Mouse (Mus musculus): ENCODE data around the gene Pard6b.

GRCm38 (mm10) chr2:168118456-168118855 lies 37.7 kb downstream of the Pard6b start:
- TF ChIP-seq TBP (IDR thresholded peaks at IDR 0.05; ENCODE audit: low read depth, low read length) (no peak), POLR2A (IDR thresholded peaks at IDR 0.05; ENCODE audit: control insufficient read depth in 1 of 2, insufficient read depth in 1 of 2, low read depth in 1 of 2, low read length in 2 of 2, poor library complexity in 1 of 2) (no peak), CTCF (IDR thresholded peaks at IDR 0.05 in 2 of 3, conservative IDR thresholded peaks at IDR 0.05 in 1 of 3; ENCODE audit: control insufficient read depth in 1 of 3, insufficient read depth in 1 of 3, low read depth in 2 of 3, low read length in 3 of 3, poor library complexity in 1 of 3, severe bottlenecking in 1 of 3) (no peak), CHD1 (IDR thresholded peaks at IDR 0.05; ENCODE audit: low read depth, low read length) (no peak), RAD21 (IDR thresholded peaks at IDR 0.05; ENCODE audit: low read depth, low read length) (no peak)

Data from MEL (cell line).